Mouse (Mus musculus): ENCODE data around the gene Rrp15. TPM values are rescaled to one million over a fixed set of nuclear protein-coding genes. Genes with fewer than 3 reads are reported as not detected.

Gene Rrp15
- total RNA-seq, 2 experiments from 2014 or later: 13.7 to 13.8 TPM

- DNase-seq (ENCODE audit: low spot score in 2 of 2): no peak
- intact Hi-C loops (cut with DNase I): no loop called here
Observed at GRCm38 (mm10) chr1:186684041-186684440, 65.1 kb downstream of the Rrp15 start.

DNA sequence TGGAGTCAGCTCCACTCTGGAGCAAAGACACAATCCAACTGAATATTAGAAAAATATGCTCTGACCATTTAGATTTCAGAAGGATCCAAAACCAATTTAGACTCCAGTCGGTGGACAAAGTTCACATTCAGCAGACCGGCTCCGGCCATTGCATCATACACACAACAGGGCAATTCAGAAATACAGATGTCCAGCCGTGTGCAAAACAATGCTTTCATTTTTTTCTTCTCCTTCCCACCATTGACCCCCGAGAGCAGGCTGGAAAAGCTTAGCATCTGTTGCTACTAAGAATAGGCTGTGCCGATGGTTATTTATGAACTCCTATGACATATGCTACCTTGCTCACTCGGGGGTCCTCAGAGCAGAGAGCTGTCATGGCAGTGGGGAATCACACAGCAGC lies 66.6 kb downstream of the Rrp15 start:
- DNase-seq (ENCODE audit: low spot score in 2 of 2): no peak
- intact Hi-C loops (cut with DNase I): no loop called here

DNA sequence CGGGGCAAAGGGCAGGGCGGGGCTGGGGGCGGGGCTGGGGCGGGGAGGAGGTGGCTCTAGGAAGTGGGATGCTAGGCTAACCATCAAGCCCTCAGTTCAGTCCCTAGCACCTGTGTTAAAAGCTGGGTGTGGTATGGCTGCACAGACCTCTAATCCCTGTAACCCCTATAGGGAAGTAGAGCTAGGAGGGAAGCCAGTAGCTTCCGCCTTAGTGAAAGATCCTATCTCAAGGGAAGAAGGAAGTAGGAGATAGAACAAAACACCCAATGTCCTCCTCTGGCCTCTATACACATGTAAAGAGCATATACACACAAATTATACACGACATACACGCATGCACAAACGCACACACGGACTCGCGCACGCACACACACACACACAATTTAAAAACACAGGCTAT lies 71.5 kb downstream of the Rrp15 start:
- intact Hi-C loops (cut with DNase I): no loop called here
- no peak for DNase-seq (ENCODE audit: low spot score in 2 of 2)

- intact Hi-C loops (cut with DNase I): no loop called here
- DNase-seq (ENCODE audit: low spot score in 2 of 2): no peak
Observed at GRCm38 (mm10) chr1:186676199-186676598, 73.0 kb downstream of the Rrp15 start.

DNA sequence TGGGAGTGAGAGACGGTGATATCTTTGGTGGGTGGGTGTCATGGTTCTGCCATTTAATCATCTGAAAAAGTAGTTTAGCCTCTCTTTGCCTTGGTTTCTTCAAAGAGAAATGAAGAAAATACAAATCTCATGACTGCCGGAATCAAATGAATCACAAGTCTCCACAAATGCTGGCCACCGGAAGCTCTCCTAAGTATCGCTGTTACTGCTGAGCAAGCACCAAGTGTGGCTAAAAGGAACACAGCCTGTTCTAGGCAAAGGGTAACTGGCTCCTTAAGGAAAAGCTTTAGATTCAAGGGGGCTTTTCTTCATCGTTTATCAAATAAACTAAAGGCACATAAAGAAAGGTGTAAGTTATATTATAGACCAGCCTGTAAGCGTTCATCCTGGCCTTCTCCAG lies 73.9 kb downstream of the Rrp15 start:
- intact Hi-C loops (cut with DNase I): no loop called here
- no peak for DNase-seq (ENCODE audit: low spot score in 2 of 2)

DNA sequence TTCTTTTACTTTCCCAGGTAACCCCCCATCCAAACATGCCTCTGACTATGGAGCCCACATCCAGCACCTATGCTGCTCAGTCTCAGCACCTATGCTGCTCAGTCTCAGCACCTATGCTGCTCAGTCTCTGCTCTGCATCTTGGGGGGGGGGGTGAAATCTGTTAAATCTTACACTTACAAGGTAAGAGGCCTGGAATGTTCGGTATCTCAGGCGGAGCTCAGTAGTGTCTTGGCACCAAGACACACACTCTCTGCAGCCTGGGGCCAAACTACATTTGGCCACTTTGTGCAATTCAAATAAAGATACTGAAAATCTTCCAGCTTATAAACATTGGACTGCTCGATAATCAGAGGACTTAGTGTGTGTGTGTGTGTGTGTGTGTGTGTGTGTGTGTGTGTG lies 74.5 kb downstream of the Rrp15 start:
- no peak for DNase-seq (ENCODE audit: low spot score in 2 of 2)
- intact Hi-C loops (cut with DNase I): no loop called here

GRCm38 (mm10) chr1:186673166-186673565 lies 76.0 kb downstream of the Rrp15 start:
- no peak for DNase-seq (ENCODE audit: low spot score in 2 of 2)
- intact Hi-C loops (cut with DNase I): no loop called here

Other genes starting within 250 kb of the Rrp15 start
- 1 to 10 TPM; 6.1 to 7.9 TPM for gene Tgfb2, start 43.4 kb downstream of the Rrp15 start, total RNA-seq (2021)
- gene D1Pas1, start 218.1 kb upstream of the Rrp15 start, total RNA-seq (2021): not detected

All from left cerebral cortex, postnatal 36 days (tissue).